Mouse (Mus musculus) fat pad, adult 2 months (tissue): ENCODE results near the gene Hnrnpk.
"Not testable (repeated sequence)": the region's sequence is repeated elsewhere in the genome, so short reads cannot be mapped to it uniquely, and the experiment has no call there.

Experiments used
- DNase-seq: peaks from one replicate; pipeline ENCODE4 v3.0.0-alpha.2; 2011; ENCODE audit warnings: low read depth, low spot score; ENCODE audit errors: extremely low read depth

Gene Hnrnpk

DNA sequence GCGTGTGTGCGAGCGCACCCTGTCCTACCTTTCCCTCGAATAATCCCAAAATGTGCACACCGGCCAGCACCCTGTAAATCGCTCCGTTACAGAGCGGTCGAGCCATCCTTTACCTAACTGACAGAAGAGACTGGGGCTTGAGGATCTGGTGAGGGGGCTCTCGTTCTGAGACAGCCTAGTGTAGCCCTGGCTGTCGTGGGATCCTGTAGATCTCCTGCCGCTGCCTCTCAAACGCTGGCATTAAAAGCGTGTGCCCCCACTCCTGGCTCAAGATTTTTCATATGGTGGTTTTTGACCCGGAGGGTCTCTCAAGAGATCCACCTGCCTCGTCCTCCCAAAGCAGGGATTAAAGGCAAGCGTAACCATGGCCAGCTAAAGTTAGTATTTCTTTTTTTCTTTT lies at the start of gene Hnrnpk:
Hnrnpk (minus strand) TSS at position 101 of the 400 bp plus-strand sequence.
- DNase-seq, result not testable (repeated sequence)

DNA sequence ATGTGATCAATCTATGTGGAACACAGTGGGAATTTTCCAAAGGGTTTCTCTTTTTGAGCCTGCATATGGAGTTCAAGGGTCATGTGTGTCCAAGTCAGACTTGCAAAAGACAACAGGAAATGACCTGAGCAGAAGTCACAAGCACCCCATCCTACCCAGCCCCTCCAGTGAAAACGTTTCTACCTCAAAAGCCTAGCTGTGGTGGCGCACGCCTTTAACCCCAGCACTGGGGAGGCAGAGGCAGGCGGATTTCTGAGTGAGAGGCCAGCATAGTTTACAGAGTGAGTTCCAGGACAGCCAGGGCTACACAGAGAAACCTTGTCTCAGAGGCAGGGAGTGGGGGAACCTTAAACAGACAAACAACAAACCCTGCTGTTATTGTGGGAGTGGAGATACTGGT lies 49.1 kb upstream of the Hnrnpk start:
- no peak for DNase-seq

DNA sequence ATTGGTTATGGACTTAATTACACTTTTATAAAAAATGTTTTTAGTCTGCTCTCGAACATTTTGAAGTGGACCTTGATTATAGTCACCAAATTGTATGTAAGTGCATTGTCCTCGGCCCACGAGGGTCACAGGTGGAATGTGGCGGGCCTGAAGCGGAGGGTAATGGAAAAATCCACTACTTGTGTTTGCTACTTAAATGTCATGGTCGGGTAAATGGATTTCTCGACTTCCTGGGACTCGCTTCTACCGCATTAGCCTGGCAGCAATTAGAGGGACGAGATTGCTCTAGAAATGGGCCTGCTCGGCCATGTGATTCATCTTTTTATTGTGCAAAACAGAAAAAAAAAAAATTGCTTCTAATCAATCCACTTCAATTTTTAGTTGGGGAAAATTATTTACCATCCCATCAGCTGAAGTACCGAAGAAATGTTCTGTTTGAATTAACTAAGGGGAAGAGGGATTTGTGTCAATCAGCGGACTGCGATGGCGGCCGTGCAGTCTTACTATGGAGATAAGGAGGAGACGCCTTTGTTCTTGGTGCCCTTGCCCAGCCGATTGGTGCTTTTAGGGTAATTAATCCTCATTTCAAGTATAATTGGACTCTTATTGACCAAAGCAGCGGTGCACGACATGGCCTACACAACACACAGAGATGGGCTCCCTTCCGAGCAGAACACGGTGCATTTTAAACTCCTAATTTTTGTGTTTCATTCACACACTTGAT lies 47.5 kb upstream of the Hnrnpk start:
- no peak for DNase-seq

DNA sequence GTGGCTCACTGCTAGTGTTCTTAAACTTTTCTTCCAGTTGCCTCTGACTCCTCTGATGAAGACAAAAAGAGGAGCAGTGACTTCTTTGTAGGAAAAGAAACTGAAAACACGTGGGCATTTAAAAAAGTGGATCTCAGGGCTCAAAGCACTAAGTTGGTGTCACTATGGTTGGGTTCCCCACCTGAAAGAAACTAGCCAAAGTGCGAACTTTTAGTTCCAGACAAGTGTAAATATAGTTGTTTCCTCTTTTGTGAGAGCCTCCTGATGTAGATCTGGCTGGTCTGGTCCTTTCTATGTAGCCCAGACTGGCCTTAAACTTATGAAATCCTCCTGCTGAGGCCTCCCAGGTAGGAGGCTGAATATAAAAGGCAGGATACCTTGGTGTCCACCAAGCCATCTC lies 43.4 kb upstream of the Hnrnpk start:
- no peak for DNase-seq

DNA sequence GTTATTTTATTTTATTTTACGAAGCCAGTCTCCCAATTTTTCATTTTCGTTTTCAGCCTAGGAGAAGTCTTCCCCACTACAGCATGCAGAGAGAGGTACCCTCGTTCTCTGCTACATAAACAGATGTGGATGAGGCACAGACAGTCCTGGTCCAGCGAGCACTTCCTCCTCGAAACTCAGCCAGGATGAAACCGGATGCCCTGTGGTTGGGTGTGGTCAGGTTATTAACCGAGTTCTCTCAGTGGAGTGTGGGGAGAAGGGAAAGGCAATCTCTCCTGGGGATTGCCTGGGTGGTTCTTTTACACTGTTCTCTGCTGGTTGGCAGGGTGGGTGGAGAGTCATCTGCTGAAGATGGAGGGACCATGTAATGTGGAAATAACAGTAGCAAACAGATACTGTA lies 40.6 kb upstream of the Hnrnpk start:
- DNase-seq, result no peak

DNA sequence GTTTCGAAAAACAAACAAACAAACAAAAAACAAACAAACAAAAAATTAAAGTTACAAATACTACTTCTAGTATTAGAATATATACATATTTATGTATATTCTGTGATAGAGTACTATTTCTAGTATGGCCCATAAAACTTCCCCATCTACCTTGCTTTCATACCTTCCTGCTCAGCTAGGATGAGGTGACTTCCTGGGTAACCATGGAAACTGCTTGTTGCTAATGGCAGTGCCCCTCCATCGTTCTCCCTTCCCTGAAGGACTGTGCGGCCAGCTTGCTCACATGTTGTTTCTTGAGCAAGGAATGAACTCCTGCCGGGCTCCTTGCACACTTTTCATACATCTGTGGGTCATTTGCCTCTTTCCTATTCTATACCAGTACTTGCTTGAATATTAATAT lies 40.2 kb upstream of the Hnrnpk start:
- no peak for DNase-seq

DNA sequence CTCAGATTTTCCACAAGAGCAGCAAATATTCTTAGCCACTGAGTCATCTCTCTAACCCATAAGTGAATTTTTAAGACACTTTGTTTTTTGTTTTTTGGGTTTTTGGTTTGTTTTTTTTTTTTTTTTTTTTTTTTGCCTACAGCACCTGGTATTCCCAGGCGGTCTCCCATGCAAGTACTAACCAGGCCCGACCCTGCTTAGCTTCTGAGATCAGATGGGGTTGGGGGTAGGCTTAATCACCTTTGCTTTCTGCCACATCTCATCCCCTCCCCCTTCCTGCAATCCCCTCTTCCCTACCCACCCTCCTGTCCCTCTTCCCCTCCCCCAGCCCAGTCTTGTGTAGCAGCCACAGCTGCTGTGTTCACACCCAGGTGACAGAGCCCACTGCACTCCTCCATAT lies 36.6 kb upstream of the Hnrnpk start:
- no peak for DNase-seq

DNA sequence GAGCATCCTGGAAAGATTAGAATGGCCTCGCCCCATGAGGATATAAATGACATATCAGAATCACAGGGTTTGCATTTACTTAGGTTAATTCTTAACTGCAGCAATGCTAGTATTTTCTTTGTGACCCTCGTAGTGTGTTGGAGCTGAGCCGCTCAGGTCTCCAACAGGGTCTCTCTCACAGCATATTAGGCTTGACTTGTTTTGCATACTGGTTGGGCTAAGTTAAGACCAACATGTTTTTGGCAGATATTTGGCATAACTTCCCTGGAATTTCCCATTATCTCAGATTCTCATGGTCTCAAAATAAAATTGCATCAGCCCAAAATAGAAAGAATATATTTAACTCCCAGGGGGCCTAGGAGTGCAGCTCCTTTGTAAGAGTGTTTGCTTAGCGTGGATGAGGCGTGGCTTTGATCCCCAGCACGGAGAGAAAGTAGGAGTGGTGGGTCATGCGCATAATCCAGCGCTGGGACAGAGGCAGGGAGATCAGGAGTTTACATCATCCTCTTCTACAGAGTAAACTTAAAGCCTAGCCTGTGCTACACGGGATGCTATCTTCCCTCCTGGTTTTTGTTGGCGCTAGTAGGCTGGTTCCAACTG lies 20.0 kb upstream of the Hnrnpk start:
- DNase-seq, result no peak

DNA sequence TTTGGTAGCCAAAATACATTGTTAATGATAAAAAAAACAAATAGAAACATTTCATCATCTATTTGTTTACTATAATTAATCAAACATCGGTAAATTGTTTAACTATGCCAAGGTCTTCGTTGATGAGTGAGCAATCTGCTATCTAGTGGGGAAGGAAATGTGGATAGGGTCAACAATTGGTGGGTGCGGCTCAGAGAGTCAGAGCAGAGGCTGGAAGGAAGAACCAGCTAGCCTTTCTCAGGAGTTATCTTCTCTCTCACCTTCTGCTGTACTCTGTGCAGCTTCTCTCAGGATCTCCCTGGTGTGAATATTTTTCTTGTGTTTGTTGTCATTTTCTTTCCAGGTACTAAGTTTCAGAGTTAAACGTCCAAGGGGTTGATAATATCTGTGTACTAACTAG lies 19.1 kb upstream of the Hnrnpk start:
- no peak for DNase-seq

DNA sequence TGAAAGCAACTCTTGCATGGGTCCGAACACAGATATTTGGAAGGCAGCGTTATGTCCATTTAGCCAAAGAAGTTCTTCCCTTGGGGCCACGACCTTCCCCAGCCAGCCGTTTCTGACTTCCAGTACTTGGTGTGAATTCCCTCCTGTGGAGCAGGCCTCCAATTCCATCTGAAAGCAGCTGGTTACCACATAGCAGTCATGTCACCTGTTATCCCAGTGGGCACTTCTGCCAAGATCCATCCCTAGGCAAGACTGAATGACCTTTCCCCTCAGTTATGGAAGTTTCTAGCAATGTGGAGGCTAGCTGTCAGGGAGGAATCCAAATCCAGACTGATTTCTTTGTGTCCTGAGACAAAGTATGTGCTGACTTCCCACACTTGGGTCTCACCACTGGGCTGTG lies 17.9 kb upstream of the Hnrnpk start:
- no peak for DNase-seq

DNA sequence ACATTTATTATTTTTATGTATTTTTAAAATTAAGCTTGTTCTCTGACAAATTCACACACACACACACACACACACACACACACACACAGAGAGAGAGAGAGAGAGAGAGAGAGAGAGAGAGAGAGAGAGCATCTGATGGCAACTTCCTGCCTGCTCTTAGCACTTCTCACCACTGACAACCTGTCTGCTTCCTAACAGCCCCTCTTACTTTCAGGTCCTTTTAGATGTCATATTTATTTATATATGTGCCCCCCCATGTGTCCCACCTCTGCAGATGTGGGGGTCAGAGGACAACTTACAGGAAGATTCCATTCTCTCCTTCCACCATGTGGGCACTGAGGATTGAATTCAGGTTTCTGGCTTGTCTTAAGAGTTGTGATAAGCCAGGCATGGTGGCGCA lies 16.1 kb upstream of the Hnrnpk start:
- no peak for DNase-seq

DNA sequence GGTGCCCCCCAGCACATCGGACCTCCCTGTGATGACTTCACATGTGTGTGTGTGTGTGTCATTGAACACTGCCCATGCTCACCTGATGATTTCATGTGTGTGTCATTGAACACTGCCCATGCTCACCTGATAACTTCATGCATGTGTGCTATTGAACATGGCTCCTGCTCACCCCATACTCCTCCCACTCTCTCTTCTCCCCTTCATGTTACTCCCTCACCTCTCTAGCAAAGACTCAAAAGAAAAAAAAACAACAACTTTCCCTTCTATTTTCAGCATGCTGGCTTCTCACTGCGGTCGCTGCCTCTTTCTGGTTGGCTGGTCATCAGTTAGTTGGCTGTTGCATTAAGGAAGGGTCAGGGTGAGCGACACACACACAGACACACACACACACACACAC lies 15.5 kb upstream of the Hnrnpk start:
- DNase-seq, result no peak

DNA sequence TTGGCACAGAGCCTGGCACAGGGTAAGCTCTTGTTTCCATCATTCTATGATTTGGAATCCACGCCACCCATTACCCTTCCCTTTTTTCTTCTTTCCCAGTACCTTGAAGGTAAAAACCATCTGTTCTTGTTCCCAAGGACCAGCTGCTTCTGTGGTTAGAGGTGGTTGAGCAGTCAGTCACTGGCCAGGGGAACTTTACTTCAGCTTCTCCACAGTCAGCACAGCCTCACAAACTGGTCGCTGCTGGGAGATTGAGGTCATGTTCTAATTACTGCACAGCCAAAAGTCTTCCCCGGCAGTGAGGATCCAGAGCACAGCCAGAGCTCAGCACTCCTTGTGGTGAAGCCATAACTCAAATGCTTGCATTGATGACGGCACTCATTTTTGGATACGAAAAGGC lies 12.7 kb upstream of the Hnrnpk start:
- DNase-seq, result no peak

DNA sequence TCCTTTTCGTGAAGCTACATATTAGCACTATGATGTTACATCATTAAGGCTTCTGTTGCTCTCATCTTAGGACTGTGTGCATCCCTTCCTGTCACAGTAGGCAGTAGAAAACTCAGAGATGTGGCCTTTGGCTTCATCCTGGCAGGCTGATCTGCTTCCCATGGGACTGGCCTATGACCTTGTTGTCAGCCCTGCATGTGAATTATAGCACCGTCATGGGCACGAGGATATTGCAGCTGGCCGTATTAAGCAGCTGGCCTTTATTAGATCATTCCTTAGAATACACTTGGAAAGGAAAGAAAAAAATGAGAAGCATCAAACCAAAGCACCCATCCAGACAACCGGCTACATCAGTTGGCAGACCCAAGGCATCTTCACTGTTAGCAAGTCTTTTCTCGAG lies 12.2 kb upstream of the Hnrnpk start:
- no peak for DNase-seq

DNA sequence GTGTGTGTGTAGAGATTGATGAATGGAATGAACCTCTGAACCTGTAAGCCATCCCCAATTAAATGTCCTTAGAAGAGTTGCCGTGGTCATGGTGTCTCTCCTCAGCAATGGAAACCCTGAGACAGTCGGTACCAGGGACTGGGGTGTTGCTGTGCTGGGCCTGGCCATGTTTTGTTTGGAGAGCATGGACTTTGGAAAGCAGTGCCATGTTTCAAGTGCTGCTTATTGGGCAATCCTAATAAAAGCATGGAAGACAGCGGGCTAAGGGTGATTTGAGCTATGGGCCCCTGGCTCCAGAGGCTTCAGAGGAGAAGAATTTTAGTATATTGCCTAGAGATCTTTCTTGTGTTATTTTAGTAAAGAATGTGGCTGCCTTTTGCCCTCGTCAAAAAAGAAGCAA lies 7.9 kb upstream of the Hnrnpk start:
- no peak for DNase-seq

DNA sequence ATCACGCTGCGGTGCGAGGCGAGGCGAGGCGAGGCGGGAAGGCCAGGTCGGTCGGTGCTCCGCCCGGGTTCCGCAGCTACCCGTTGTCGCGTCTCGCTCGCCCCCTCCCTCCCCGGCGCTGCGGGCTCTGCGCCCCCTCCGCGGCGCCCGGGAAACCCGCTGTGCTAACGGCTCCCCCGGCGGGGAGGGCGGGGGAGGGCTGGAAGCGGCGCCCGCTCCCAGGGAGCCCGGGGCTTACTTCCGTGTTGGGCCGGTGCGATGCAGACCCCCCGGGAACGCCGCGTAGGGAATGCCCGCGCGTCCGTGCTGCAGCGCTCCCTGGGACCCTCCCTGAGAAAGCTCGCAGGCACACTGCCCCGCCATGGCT lies 416 bp downstream of the Hnrnpk start:
- DNase-seq, result no peak

DNA sequence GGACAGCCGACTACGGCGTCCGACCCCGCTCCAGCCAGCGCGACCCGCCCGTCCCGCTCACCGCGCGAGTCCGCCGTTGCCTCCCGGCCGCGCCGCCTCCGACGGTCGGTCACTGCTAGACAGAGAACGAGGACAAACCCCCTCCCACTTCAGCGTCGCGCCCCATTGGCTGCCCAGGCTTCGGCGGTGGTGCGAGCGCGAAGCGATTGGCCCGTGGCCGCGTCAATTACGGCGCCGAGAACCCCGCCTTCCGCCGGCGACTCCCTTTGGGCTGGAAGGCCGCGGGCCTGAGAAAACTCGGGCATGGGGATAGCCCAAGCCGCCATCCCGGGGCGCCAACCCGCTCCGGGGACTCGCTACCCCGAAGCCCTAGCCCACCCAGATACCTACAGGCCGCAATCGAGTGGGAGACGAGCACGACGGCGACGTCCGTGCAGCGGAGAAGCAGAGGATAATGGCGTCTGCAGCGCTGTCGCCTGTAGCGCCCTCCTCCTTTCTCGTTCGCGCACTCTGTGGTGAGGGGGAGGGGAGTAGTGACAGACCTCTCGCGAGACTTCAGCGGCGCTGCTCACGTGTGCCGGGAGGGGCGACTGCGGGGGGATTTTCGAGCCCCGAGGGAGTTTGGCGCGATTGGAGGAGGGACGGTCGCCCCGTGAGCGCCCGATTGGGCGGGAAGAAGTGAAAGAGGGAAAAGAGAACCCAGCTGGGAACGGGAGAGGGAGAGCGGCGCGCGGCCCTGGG lies 970 bp downstream of the Hnrnpk start, which contains the start of gene Rmi1:
Rmi1 (plus strand) TSS at position 246 of the 741 bp plus-strand sequence.
- DNase-seq, result no peak

DNA sequence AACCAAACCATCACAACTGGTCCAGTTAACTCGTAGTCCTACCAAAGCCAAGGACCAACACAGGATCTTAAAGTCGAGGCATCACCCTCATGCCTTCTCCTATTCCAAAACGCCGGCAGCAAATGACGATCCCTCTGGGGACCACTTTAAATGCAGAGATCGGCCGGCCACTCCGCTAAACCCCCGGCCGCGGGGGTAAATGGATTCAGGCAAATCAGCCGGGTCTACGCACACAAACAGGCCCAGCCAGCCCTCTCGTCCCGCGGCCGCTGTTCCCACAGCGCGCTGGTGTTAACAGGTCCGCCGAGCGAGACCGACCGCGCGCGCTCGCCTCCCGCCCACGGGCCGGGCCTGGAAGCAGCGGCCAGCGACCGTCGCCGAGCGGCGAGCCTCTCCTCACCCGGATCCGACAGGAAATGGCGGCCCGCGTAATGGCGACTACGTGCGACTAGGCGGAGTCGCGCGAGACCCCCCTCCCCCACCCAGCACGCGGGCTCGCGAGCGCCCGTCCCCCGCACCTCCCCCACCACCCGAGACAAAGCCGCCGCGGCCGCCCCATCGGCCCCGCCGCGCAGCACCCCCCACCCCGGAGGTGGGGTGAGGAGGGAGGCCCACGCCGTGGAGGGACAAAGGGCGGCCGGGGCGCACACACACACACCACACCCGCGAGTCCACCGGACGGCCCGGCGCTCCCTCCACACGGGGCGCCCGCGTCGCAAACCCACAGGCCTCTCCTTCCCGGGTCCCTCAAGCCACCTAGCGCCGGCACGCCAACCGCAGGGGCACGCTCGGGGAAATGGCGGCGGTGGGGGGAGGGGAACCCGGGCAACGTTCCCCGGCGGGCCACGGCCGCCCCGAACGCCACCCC lies 1.8 kb downstream of the Hnrnpk start:
- no peak for DNase-seq

DNA sequence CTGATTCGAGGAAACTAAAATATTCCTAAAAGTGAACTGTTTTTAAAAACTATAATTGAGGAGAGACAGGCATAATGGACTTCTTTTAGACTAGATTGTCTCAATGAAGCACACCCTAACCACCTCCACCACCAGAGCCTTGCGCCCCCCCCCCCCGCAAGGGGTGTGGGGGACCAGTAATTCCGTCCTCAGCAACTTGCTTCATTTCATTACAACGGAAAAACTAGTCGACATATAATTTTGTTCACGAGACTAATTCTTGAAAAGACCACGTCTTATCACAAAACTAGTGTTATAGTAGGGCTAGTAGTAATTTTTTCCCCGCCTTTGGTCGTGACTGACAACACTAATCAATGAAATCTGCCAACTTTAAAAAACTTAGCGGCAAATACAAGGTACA lies 2.6 kb downstream of the Hnrnpk start:
- DNase-seq, result no peak

DNA sequence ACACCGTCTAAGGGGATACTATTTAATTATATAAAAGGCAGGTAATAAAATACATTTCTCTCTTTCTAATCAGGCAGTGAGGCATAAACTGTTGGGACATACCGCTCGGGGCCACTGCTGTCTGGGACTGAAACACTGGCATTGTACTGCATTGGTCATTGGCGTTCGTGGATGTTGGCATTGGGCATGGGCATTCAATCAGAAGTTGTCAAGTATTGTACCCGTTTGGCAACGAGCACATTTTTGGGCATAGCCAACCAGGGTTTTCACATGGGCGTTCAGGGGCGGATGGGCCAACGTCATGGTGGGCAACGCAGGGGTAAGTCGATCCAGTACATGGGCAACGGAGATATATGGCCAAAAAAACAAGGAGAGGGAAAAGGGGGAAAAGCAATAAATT lies 5.5 kb downstream of the Hnrnpk start:
- no peak for DNase-seq

DNA sequence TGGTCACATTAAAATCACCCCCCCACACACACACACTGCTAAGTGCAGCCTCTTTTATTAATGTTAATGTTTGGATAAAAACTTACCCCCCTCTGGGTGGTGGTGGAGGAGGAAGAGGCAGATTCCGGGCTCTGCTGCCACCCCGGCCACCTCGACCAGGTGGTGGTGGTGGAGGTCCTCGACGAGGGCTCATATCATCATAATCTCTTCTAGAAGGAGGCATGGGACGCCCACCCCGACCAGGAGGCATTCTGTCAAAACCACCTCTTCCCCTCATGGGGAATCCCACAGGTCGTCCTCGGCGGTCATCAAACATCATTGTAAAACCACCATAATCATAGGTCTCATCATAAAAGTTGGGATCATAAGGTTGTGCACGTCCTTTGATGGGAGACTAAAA lies 8.8 kb downstream of the Hnrnpk start:
- DNase-seq, result not testable (repeated sequence)
